Mouse (Mus musculus) liver, postnatal 0 days (tissue): ENCODE measurements around the gene Olfr809. TPM values are rescaled to one million over a fixed set of nuclear protein-coding genes. Genes with fewer than 3 reads are reported as not detected.

Experiments used
- ATAC-seq: fragments of 200-750 bp; cut with Nextera tagmentation; 2 replicates; pipeline ENCODE4 v1.8.0; 2017; ENCODE audit warnings: mild to moderate bottlenecking, moderate library complexity
- DNase-seq: peaks from one replicate; pipeline ENCODE4 v3.0.0-alpha.2; 2016
- H3K27ac ChIP-seq: fragments of 300-500 bp; sonication (generic); 2 replicates; pipeline ENCODE4 v1.5.1; 2014; ENCODE audit warnings: antibody characterized with exemption, moderate library complexity, mild to moderate bottlenecking, low read depth
- H3K27me3 ChIP-seq: fragments of 300-500 bp; sonication (generic); 2 replicates; pipeline ENCODE4 v1.6.1; 2014; ENCODE audit warnings: low read length, control low read depth, mixed read lengths; ENCODE audit not compliant: insufficient read depth
- H3K36me3 ChIP-seq: fragments of 300-500 bp; sonication (generic); replicated peaks from 2 replicates; pipeline ENCODE4 v1.6.1; 2014; ENCODE audit warnings: mild to moderate bottlenecking, control low read depth, low read length, moderate library complexity, mixed read lengths; ENCODE audit not compliant: insufficient read depth
- H3K4me1 ChIP-seq: fragments of 300-500 bp; sonication (generic); 2 replicates; pipeline ENCODE4 v1.6.1; 2014; ENCODE audit warnings: antibody characterized with exemption, mild to moderate bottlenecking, control low read depth; ENCODE audit not compliant: insufficient read depth
- H3K4me2 ChIP-seq: fragments of 300-500 bp; sonication (generic); 2 replicates; pipeline ENCODE4 v1.6.1; 2014; ENCODE audit warnings: low read depth, mild to moderate bottlenecking, low read length, moderate library complexity, mixed read lengths
- H3K4me3 ChIP-seq: fragments of 300-500 bp; sonication (generic); 2 replicates; pipeline ENCODE4 v1.5.1; 2014; ENCODE audit warnings: low read depth, low read length
- H3K9ac ChIP-seq: fragments of 300-500 bp; sonication (generic); replicated peaks from 2 replicates; pipeline ENCODE4 v1.6.1; 2014; ENCODE audit warnings: mild to moderate bottlenecking, moderate library complexity
- H3K9me3 ChIP-seq: fragments of 300-500 bp; sonication (generic); 2 replicates; pipeline ENCODE4 v1.6.1; 2016; ENCODE audit warnings: mild to moderate bottlenecking, control low read depth, low read length, mixed read lengths
- CTCF ChIP-seq: sonication (generic); IDR thresholded peaks from 2 replicates; pipeline ENCODE4 v1.5.1; 2016; ENCODE audit warnings: antibody characterized with exemption, low read depth
- EP300 ChIP-seq: IDR thresholded peaks from 2 replicates; pipeline ENCODE4 v1.6.1; 2016; ENCODE audit warnings: antibody characterized with exemption, low read depth, mild to moderate bottlenecking
- WGBS: fragments of 180-500 bp; shearing (Covaris S2); extraction: QIAGEN DNeasy Blood & Tissue Kit; methylation state at CpG from one replicate; pipeline ENCODE4 v1.1.7; 2014; ENCODE audit not compliant: insufficient replicate concordance; 5-methylcytosine and 5-hydroxymethylcytosine counted together
- polyA plus RNA-seq: library from polyadenylated mRNA; unstranded; fragments of >200 nt; fragmentation: Nextera tagmentation; extraction: Ambion mirVana; gene quantifications from 2 replicates; pipeline ENCODE4 v1.2.1, GENCODE M21; 2015

Gene Olfr809
- polyA plus RNA-seq = not detected in 2 replicates

GRCm38 (mm10) chr10:129774338-129774737 lies at the start of gene Olfr809:
Gene Olfr809, plus strand, starts transcription at chr10:129774638.
- Histone ChIP-seq H3K27me3 (no peaks in the 10 kb centered on the region), H3K4me2 (no peak within 1 kb of the TSS), H3K27ac (no peak within 1 kb of the TSS), H3K9me3 (no peaks in the 10 kb centered on the region), H3K4me1 (no peaks in the 10 kb centered on the region), H3K4me3 (no peak within 1 kb of the TSS), H3K9ac (no peak within 1 kb of the TSS), H3K36me3 (no peaks in the 10 kb centered on the region)
- no peak for DNase-seq
- TF ChIP-seq EP300 = no peak
- TF ChIP-seq CTCF = no peak
- ATAC-seq = no peak

- no peak within 1 kb of the TSS for H3K4me2 ChIP-seq
- DNase-seq = no peak
- no peaks in the 10 kb centered on the region for H3K9me3 ChIP-seq
- H3K4me3 ChIP-seq = no peak within 1 kb of the TSS
- H3K36me3 ChIP-seq = no peaks in the 10 kb centered on the region
- H3K27me3 ChIP-seq = no peaks in the 10 kb centered on the region
- H3K4me1 ChIP-seq = no peaks in the 10 kb centered on the region
- TF ChIP-seq EP300 (no peak), CTCF (no peak)
- no peak for ATAC-seq
- 85% methylated on average over 2 of the region's 2 CpGs for WGBS
- H3K27ac ChIP-seq = no peak within 1 kb of the TSS
- no peak within 1 kb of the TSS for H3K9ac ChIP-seq
Measured at GRCm38 (mm10) chr10:129729275-129729674, 45.2 kb upstream of the Olfr809 start, which contains the start of gene Olfr805. Gene Olfr805, minus strand, starts transcription at chr10:129729375.

DNA sequence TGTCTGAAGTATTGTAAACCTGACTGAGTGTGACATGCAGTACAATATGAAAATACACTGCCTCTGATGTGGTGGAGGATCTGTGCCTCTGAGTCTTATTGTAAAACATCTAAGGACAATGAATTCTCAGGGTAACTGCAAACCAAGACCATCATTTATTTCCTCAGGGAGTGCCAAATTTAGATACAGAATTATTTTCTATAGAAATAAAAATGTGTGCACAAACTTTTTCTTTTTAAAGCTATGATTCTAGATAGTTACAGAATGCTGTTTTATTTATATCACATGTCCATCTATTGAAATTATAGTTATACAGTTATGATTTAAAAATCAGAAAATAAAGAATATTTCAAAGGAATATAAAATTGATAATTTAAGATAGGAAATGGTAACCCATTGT lies 32.6 kb upstream of the Olfr809 start, which contains the start of gene Olfr806:
Olfr806 (minus strand) TSS at position 101 of the 400 bp plus-strand sequence.
- no peaks in the 10 kb centered on the region for H3K4me1 ChIP-seq
- H3K4me3 ChIP-seq = no peak within 1 kb of the TSS
- H3K9me3 ChIP-seq = no peaks in the 10 kb centered on the region
- no peak for ATAC-seq
- H3K4me2 ChIP-seq = no peak within 1 kb of the TSS
- no peak within 1 kb of the TSS for H3K27ac ChIP-seq
- DNase-seq = no peak
- no peaks in the 10 kb centered on the region for H3K27me3 ChIP-seq
- TF ChIP-seq EP300 (no peak), CTCF (no peak)
- no peaks in the 10 kb centered on the region for H3K36me3 ChIP-seq
- no peak within 1 kb of the TSS for H3K9ac ChIP-seq

DNA sequence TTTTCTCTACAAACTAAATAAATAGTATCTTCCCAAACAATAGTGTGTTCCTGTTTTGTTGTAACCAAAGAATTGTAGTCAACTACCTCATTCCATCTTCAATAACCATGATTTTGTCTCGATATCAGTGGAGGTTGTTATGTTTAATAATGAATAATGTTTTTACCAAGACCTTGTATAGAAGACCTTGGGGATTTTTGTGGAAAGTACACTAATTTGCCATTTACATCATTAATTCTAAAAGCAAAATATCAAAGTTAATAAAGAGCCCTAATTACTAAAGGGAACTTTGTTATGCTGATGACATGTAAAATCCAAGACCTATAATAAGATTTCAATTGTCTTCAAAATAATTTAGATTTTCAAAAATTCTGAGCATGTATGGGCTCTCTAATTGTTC lies 16.7 kb upstream of the Olfr809 start, which contains the start of gene Olfr807:
Olfr807 (minus strand) TSS at position 101 of the 400 bp plus-strand sequence.
- H3K36me3 ChIP-seq = no peaks in the 10 kb centered on the region
- ATAC-seq = no peak
- no peak within 1 kb of the TSS for H3K9ac ChIP-seq
- H3K4me3 ChIP-seq = no peak within 1 kb of the TSS
- no peak within 1 kb of the TSS for H3K27ac ChIP-seq
- TF ChIP-seq CTCF = no peak
- no peaks in the 10 kb centered on the region for H3K27me3 ChIP-seq
- no peaks in the 10 kb centered on the region for H3K9me3 ChIP-seq
- no peaks in the 10 kb centered on the region for H3K4me1 ChIP-seq
- 68% methylated on average over 1 of the region's 1 CpGs for WGBS
- H3K4me2 ChIP-seq = no peak within 1 kb of the TSS
- DNase-seq = no peak

DNA sequence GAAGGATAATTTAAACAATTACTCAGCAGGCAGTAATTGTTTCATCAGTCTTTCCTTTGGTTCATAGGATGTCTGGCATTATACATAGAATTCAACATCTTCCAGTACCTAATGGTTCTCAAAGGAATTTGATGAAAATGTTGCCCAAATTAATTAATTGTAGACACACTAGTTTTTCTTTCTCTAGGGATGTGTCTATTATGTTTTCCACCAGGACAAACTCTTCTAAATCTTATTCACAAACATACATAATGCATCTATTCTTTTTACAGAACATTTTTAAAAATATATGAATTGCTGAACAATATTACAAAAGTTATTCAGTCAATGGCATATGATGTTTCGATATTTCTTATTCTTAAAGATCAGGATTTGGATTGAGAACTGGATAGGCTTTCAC lies 9.3 kb upstream of the Olfr809 start, which contains the start of gene Olfr808:
Olfr808 (plus strand) TSS at position 301 of the 400 bp plus-strand sequence.
- WGBS = 76% methylated on average over 1 of the region's 1 CpGs
- DNase-seq = no peak
- Histone ChIP-seq H3K4me1 (no peaks in the 10 kb centered on the region), H3K36me3 (no peaks in the 10 kb centered on the region), H3K27ac (no peak within 1 kb of the TSS), H3K9ac (no peak within 1 kb of the TSS), H3K4me2 (no peak within 1 kb of the TSS), H3K27me3 (no peaks in the 10 kb centered on the region), H3K9me3 (no peaks in the 10 kb centered on the region), H3K4me3 (no peak within 1 kb of the TSS)
- TF ChIP-seq EP300 (no peak), CTCF (no peak)
- no peak for ATAC-seq

DNA sequence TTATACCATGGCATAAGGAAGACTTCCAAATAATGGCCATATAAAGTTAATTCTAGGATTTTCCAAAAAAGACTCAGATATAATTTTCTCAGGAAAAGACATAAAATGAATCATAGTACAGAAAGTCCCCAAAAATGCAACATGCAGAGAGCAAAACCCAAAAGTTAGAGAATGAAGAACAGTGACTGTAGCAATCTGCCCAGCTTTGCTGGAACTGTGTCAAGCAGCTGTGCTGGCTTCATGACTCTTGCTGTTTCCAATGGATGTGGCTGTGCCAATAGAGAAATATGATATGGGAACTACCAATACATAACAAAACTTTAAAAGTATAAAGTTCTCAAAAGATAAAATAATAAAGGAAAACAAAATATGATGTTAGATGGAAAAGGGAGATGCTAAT lies 3.7 kb downstream of the Olfr809 start:
- no peak overlapping the region for H3K4me3 ChIP-seq
- H3K4me2 ChIP-seq = no peak overlapping the region
- no peak overlapping the region for H3K9ac ChIP-seq
- no peak overlapping the region for H3K27ac ChIP-seq
- no peak for TF ChIP-seq CTCF
- no peak for TF ChIP-seq EP300
- H3K27me3 ChIP-seq = no peaks in the 10 kb centered on the region
- no peak for DNase-seq
- H3K4me1 ChIP-seq = no peaks in the 10 kb centered on the region
- H3K36me3 ChIP-seq = no peaks in the 10 kb centered on the region
- no peak for ATAC-seq
- H3K9me3 ChIP-seq = no peaks in the 10 kb centered on the region

- H3K27ac ChIP-seq = no peak within 1 kb of the TSS
- DNase-seq = no peak
- no peak within 1 kb of the TSS for H3K9ac ChIP-seq
- ATAC-seq = no peak
- no peak within 1 kb of the TSS for H3K4me3 ChIP-seq
- H3K9me3 ChIP-seq = no peaks in the 10 kb centered on the region
- H3K36me3 ChIP-seq = no peaks in the 10 kb centered on the region
- H3K4me1 ChIP-seq = no peaks in the 10 kb centered on the region
- H3K27me3 ChIP-seq = no peaks in the 10 kb centered on the region
- TF ChIP-seq CTCF (no peak), EP300 (no peak)
- no peak within 1 kb of the TSS for H3K4me2 ChIP-seq
Measured at GRCm38 (mm10) chr10:129794817-129795216, 20.4 kb downstream of the Olfr809 start, which contains the start of gene Olfr810. Gene Olfr810, minus strand, starts transcription at chr10:129794917.
